Mouse (Mus musculus): ENCODE measurements around the gene Nxpe3.

- TF ChIP-seq USF1 (IDR thresholded peaks at IDR 0.05; ENCODE audit: low read depth, low read length) (no peak), POLR2A (IDR thresholded peaks at IDR 0.05; ENCODE audit: control insufficient read depth in 1 of 2, insufficient read depth in 1 of 2, low read depth in 1 of 2, low read length in 2 of 2, poor library complexity in 1 of 2) (no peak), USF2 (IDR thresholded peaks at IDR 0.05; ENCODE audit: borderline replicate concordance in 1 of 2, insufficient read depth in 1 of 2, low read depth in 1 of 2, low read length in 2 of 2) (no peak), MAX (IDR thresholded peaks at IDR 0.05; ENCODE audit: low read length) (no peak), BHLHE40 (IDR thresholded peaks at IDR 0.05; ENCODE audit: borderline replicate concordance, low read depth, low read length) (no peak), POLR2AphosphoS2 (IDR thresholded peaks at IDR 0.05; ENCODE audit: low read length) (no peak), CTCF (IDR thresholded peaks at IDR 0.05 in 2 of 3, conservative IDR thresholded peaks at IDR 0.05 in 1 of 3; ENCODE audit: control insufficient read depth in 1 of 3, insufficient read depth in 1 of 3, low read depth in 2 of 3, low read length in 3 of 3, poor library complexity in 1 of 3, severe bottlenecking in 1 of 3) (peak in 2 of 3 experiments; percentile 92; a peak in 5 of 6 replicates), TCF12 (IDR thresholded peaks at IDR 0.05; ENCODE audit: low read depth, low read length) (no peak), MXI1 (IDR thresholded peaks at IDR 0.05; ENCODE audit: low read depth, low read length) (no peak), CHD2 (IDR thresholded peaks at IDR 0.05; ENCODE audit: low read length) (no peak), HCFC1 (IDR thresholded peaks at IDR 0.05; ENCODE audit: low read depth, low read length) (peak; percentile 31; the same call in 1 of the 2 replicates)
Measured at GRCm38 (mm10) chr16:55863149-55863815, 31.8 kb downstream of the Nxpe3 start.
